Mouse (Mus musculus) midbrain, postnatal 0 days (tissue): ENCODE results near the gene Wfikkn2. TPM values are rescaled to one million over a fixed set of nuclear protein-coding genes. Genes with fewer than 3 reads are reported as not detected.
A peak's percentile ranks its signal among the peaks of the same experiment; 100 is the strongest.

ENCODE experiments used
- ATAC-seq: fragments of 200-750 bp; cut with Nextera tagmentation; 2 replicates; pipeline ENCODE4 v1.8.0; 2017; ENCODE audit warnings: moderate number of reproducible peaks, mild to moderate bottlenecking, moderate TSS enrichment, moderate library complexity; ENCODE audit not compliant: low FRiP score
- DNase-seq: peaks from one replicate; pipeline ENCODE4 v3.0.0-alpha.2; 2015; ENCODE audit warnings: low spot score
- H3K27ac ChIP-seq: fragments of 300-500 bp; sonication (generic); 2 replicates; pipeline ENCODE4 v1.5.1; 2014; ENCODE audit warnings: low read depth, mild to moderate bottlenecking, low read length, mixed read lengths
- H3K27me3 ChIP-seq: fragments of 300-500 bp; sonication (generic); 2 replicates; pipeline ENCODE4 v1.6.1; 2014; ENCODE audit warnings: low read length, control low read depth, mixed read lengths; ENCODE audit not compliant: insufficient read depth
- H3K36me3 ChIP-seq: fragments of 300-500 bp; sonication (generic); 2 replicates; pipeline ENCODE4 v1.6.1; 2014; ENCODE audit warnings: low read length, control low read depth, mixed read lengths; ENCODE audit not compliant: insufficient read depth
- H3K4me1 ChIP-seq: fragments of 300-500 bp; sonication (generic); 2 replicates; pipeline ENCODE4 v1.6.1; 2014; ENCODE audit warnings: mild to moderate bottlenecking, control low read depth, antibody characterized with exemption, low read length, mixed read lengths; ENCODE audit not compliant: insufficient read depth
- H3K4me2 ChIP-seq: fragments of 300-500 bp; sonication (generic); 2 replicates; pipeline ENCODE4 v1.6.1; 2014; ENCODE audit warnings: low read depth, mild to moderate bottlenecking, low read length, mixed read lengths; ENCODE audit not compliant: poor library complexity, severe bottlenecking
- H3K4me3 ChIP-seq: fragments of 300-500 bp; sonication (generic); 2 replicates; pipeline ENCODE4 v1.5.1; 2014; ENCODE audit warnings: low read depth, mild to moderate bottlenecking, low read length, moderate library complexity
- H3K9ac ChIP-seq: fragments of 300-500 bp; sonication (generic); replicated peaks from 2 replicates; pipeline ENCODE4 v1.6.1; 2014; ENCODE audit warnings: mild to moderate bottlenecking, low read length, moderate library complexity, mixed read lengths; ENCODE audit not compliant: poor library complexity, severe bottlenecking
- H3K9me3 ChIP-seq: fragments of 300-500 bp; sonication (generic); 2 replicates; pipeline ENCODE4 v1.6.1; 2016; ENCODE audit warnings: low read length, control low read depth
- CTCF ChIP-seq: IDR thresholded peaks from 2 replicates; pipeline ENCODE4 v1.5.1; 2016; ENCODE audit warnings: antibody characterized with exemption, mild to moderate bottlenecking
- WGBS: fragments of 180-500 bp; shearing (Covaris S2); extraction: QIAGEN DNeasy Blood & Tissue Kit; methylation state at CpG from one replicate; pipeline ENCODE4 v1.1.7; 2014; 5-methylcytosine and 5-hydroxymethylcytosine counted together
- polyA plus RNA-seq: library from polyadenylated mRNA; unstranded; fragments of >200 nt; fragmentation: Nextera tagmentation; extraction: Ambion mirVana; gene quantifications from 2 replicates; pipeline ENCODE4 v1.2.1, GENCODE M21; 2015
- total RNA-seq: library from RNA; depleted of rRNA; stranded (reverse); fragments of >200 nt; gene quantifications from 2 replicates; pipeline ENCODE4 v1.2.3, GENCODE M21; 2014

Gene Wfikkn2
- total and polyA plus RNA-seq, 2 experiments from 2014 or later = 2.6 to 10.0 TPM

GRCm38 (mm10) chr11:94283536-94284099 lies 37.8 kb upstream of the Wfikkn2 start:
- no peak overlapping the region for H3K9ac ChIP-seq
- H3K27ac ChIP-seq = no peak overlapping the region
- H3K4me1 ChIP-seq = no peaks in the 10 kb centered on the region
- peaks cover 20% of the 10 kb centered on the region for H3K36me3 ChIP-seq
- DNase-seq = no peak
- H3K27me3 ChIP-seq = no peaks in the 10 kb centered on the region
- H3K9me3 ChIP-seq = no peaks in the 10 kb centered on the region
- no peak for TF ChIP-seq CTCF
- WGBS = 92% methylated on average over 6 of the region's 6 CpGs
- no peak for ATAC-seq
- no peak overlapping the region for H3K4me2 ChIP-seq
- no peak overlapping the region for H3K4me3 ChIP-seq

GRCm38 (mm10) chr11:94282291-94282690 lies 36.5 kb upstream of the Wfikkn2 start:
- ATAC-seq = no peak
- no peak for TF ChIP-seq CTCF

GRCm38 (mm10) chr11:94281199-94282181 lies 35.7 kb upstream of the Wfikkn2 start, which contains the start of gene Gm21885:
Gene Gm21885, plus strand, starts transcription at chr11:94281873.
- no peak for TF ChIP-seq CTCF
- H3K27me3 ChIP-seq = no peaks in the 10 kb centered on the region
- H3K9ac ChIP-seq = no peak within 1 kb of the TSS
- 87% methylated on average over 11 of the region's 11 CpGs for WGBS
- no peak within 1 kb of the TSS for H3K4me3 ChIP-seq
- no peak for ATAC-seq
- H3K4me2 ChIP-seq = no peak within 1 kb of the TSS
- H3K27ac ChIP-seq = no peak within 1 kb of the TSS
- H3K36me3 ChIP-seq = peaks cover 10% of the 10 kb centered on the region
- H3K4me1 ChIP-seq = no peaks in the 10 kb centered on the region
- DNase-seq = peak; percentile 72
- H3K9me3 ChIP-seq = no peaks in the 10 kb centered on the region

More at GRCm38 (mm10) chr11:94282291-94282690, 36.5 kb upstream of the Wfikkn2 start:
- no peak for DNase-seq
- 68% methylated on average over 5 of the region's 5 CpGs for WGBS
- Histone ChIP-seq H3K4me2 (no peak overlapping the region), H3K4me3 (no peak overlapping the region), H3K27me3 (no peaks in the 10 kb centered on the region), H3K9ac (no peak overlapping the region), H3K27ac (no peak overlapping the region), H3K36me3 (peaks cover 12% of the 10 kb centered on the region), H3K9me3 (no peaks in the 10 kb centered on the region), H3K4me1 (no peaks in the 10 kb centered on the region)

- peak overlapping the region; percentile 51; the same call in 1 of the 2 replicates for H3K27ac ChIP-seq
- H3K27me3 ChIP-seq = no peaks in the 10 kb centered on the region
- 4% methylated on average over 20 of the region's 20 CpGs for WGBS
- H3K4me1 ChIP-seq = no peaks in the 10 kb centered on the region
- DNase-seq (peak; percentile 97), ATAC-seq (peak; percentile 75)
- H3K36me3 ChIP-seq = no peaks in the 10 kb centered on the region
- H3K9me3 ChIP-seq = no peaks in the 10 kb centered on the region
- H3K9ac ChIP-seq = peak overlapping the region; percentile 46
- H3K4me2 ChIP-seq = peak overlapping the region; percentile 60
- peak; percentile 96 for TF ChIP-seq CTCF
- H3K4me3 ChIP-seq = peak overlapping the region; percentile 29
Observed at GRCm38 (mm10) chr11:94276869-94277337, 31.1 kb upstream of the Wfikkn2 start.

GRCm38 (mm10) chr11:94275686-94276085 lies 29.9 kb upstream of the Wfikkn2 start:
- no peak overlapping the region for H3K27ac ChIP-seq
- no peaks in the 10 kb centered on the region for H3K9me3 ChIP-seq
- no peak for TF ChIP-seq CTCF
- 89% methylated on average over 2 of the region's 2 CpGs for WGBS
- no peak overlapping the region for H3K4me3 ChIP-seq
- no peak for DNase-seq
- no peak for ATAC-seq
- H3K9ac ChIP-seq = no peak overlapping the region
- no peaks in the 10 kb centered on the region for H3K27me3 ChIP-seq
- no peaks in the 10 kb centered on the region for H3K4me1 ChIP-seq
- H3K4me2 ChIP-seq = no peak overlapping the region
- H3K36me3 ChIP-seq = no peaks in the 10 kb centered on the region

GRCm38 (mm10) chr11:94275226-94275625 lies 29.4 kb upstream of the Wfikkn2 start:
- TF ChIP-seq CTCF = no peak
- WGBS = 79% methylated on average over 7 of the region's 7 CpGs
- ATAC-seq = no peak

More at GRCm38 (mm10) chr11:94275226-94275625, 29.4 kb upstream of the Wfikkn2 start:
- no peaks in the 10 kb centered on the region for H3K4me1 ChIP-seq
- H3K4me2 ChIP-seq = no peak overlapping the region
- no peak overlapping the region for H3K4me3 ChIP-seq
- no peaks in the 10 kb centered on the region for H3K27me3 ChIP-seq
- H3K9ac ChIP-seq = no peak overlapping the region
- no peak for DNase-seq
- H3K9me3 ChIP-seq = no peaks in the 10 kb centered on the region
- H3K36me3 ChIP-seq = no peaks in the 10 kb centered on the region
- H3K27ac ChIP-seq = no peak overlapping the region
